Mouse (Mus musculus): Measurements from ENCODE around the gene Prune1. TPM values are rescaled to one million over a fixed set of nuclear protein-coding genes. Genes with fewer than 3 reads are reported as not detected.

Prune1 gene
- polyA plus RNA-seq, 1 experiment from 2014 or later = 20.3 TPM

GRCm38 (mm10) chr3:95315094-95315843 is 33.4 kb upstream of the Prune1 start:
- peaks cover 5% of the 10 kb centered on the region for H3K36me3 ChIP-seq (ENCODE audit: insufficient read depth, low read length)
- peak overlapping the region; percentile 83 for H3K4me3 ChIP-seq (replicated peaks; ENCODE audit: low read depth, low read length)
- peak overlapping the region; percentile 64 for H3K4me2 ChIP-seq (ENCODE audit: low read length)
- H3K9ac ChIP-seq (ENCODE audit: low read depth, low read length) = peak overlapping the region; percentile 98
- peaks cover 20% of the 10 kb centered on the region; the same call in 1 of the 2 replicates for H3K4me1 ChIP-seq (replicated peaks; ENCODE audit: insufficient read depth, low read length)
- peak overlapping the region; percentile 94 for H3K27ac ChIP-seq
- DNase-seq (ENCODE audit: low spot score) (peak; percentile 95), ATAC-seq (replicated peaks; ENCODE audit: low FRiP score, low read depth) (peak; percentile 88)
- TF ChIP-seq CTCF (IDR thresholded peaks at IDR 0.05; ENCODE audit: low read depth) = peak; percentile 56
- WGBS = under 1% methylated on average over 67 of the region's 71 CpGs
- H3K27me3 ChIP-seq (ENCODE audit: insufficient read depth, low read length) = no peaks in the 10 kb centered on the region
- H3K9me3 ChIP-seq (replicated peaks; ENCODE audit: low read length) = no peaks in the 10 kb centered on the region

- peak within 1 kb of the TSS; percentile 94 for H3K27ac ChIP-seq
- peaks cover 20% of the 10 kb centered on the region; the same call in 1 of the 2 replicates for H3K4me1 ChIP-seq (replicated peaks; ENCODE audit: insufficient read depth, low read length)
- H3K9me3 ChIP-seq (replicated peaks; ENCODE audit: low read length) = no peaks in the 10 kb centered on the region
- 4% methylated on average over 27 of the region's 27 CpGs for WGBS
- DNase-seq (ENCODE audit: low spot score) = peak; percentile 40
- no peaks in the 10 kb centered on the region for H3K27me3 ChIP-seq (ENCODE audit: insufficient read depth, low read length)
- peak within 1 kb of the TSS; percentile 83 for H3K4me3 ChIP-seq (replicated peaks; ENCODE audit: low read depth, low read length)
- H3K9ac ChIP-seq (ENCODE audit: low read depth, low read length) = peak within 1 kb of the TSS; percentile 98
- peak within 1 kb of the TSS; percentile 64 for H3K4me2 ChIP-seq (ENCODE audit: low read length)
- no peak; the same call in 1 of the 2 replicates for ATAC-seq (replicated peaks; ENCODE audit: low FRiP score, low read depth)
- no peaks in the 10 kb centered on the region for H3K36me3 ChIP-seq (ENCODE audit: insufficient read depth, low read length)
- TF ChIP-seq CTCF (IDR thresholded peaks at IDR 0.05; ENCODE audit: low read depth) = no peak
Observed at GRCm38 (mm10) chr3:95314486-95315093, 32.7 kb upstream of the Prune1 start, which contains the start of gene Cers2. Gene Cers2 (plus strand): TSS chr3:95314791.

- Histone ChIP-seq H3K36me3 (ENCODE audit: insufficient read depth, low read length) (no peaks in the 10 kb centered on the region), H3K27ac (no peak overlapping the region), H3K4me3 (replicated peaks; ENCODE audit: low read depth, low read length) (peak overlapping the region; percentile 83; the same call in 1 of the 2 replicates), H3K4me1 (replicated peaks; ENCODE audit: insufficient read depth, low read length) (peaks cover 20% of the 10 kb centered on the region; the same call in 1 of the 2 replicates), H3K9me3 (replicated peaks; ENCODE audit: low read length) (no peaks in the 10 kb centered on the region), H3K9ac (ENCODE audit: low read depth, low read length) (no peak overlapping the region), H3K27me3 (ENCODE audit: insufficient read depth, low read length) (no peaks in the 10 kb centered on the region), H3K4me2 (ENCODE audit: low read length) (peak overlapping the region; percentile 64; the same call in 1 of the 2 replicates)
- no peak for TF ChIP-seq CTCF (IDR thresholded peaks at IDR 0.05; ENCODE audit: low read depth)
- DNase-seq (ENCODE audit: low spot score) (no peak), ATAC-seq (replicated peaks; ENCODE audit: low FRiP score, low read depth) (no peak)
- WGBS = 65% methylated on average over 6 of the region's 6 CpGs
Observed at GRCm38 (mm10) chr3:95314075-95314474, 32.2 kb upstream of the Prune1 start.

GRCm38 (mm10) chr3:95313476-95313875 is 31.6 kb upstream of the Prune1 start:
- Histone ChIP-seq H3K4me1 (replicated peaks; ENCODE audit: insufficient read depth, low read length) (peaks cover 16% of the 10 kb centered on the region; the same call in 1 of the 2 replicates), H3K9me3 (replicated peaks; ENCODE audit: low read length) (no peaks in the 10 kb centered on the region), H3K9ac (ENCODE audit: low read depth, low read length) (no peak overlapping the region), H3K36me3 (ENCODE audit: insufficient read depth, low read length) (no peaks in the 10 kb centered on the region), H3K4me2 (ENCODE audit: low read length) (no peak overlapping the region), H3K27ac (no peak overlapping the region), H3K27me3 (ENCODE audit: insufficient read depth, low read length) (no peaks in the 10 kb centered on the region), H3K4me3 (replicated peaks; ENCODE audit: low read depth, low read length) (no peak overlapping the region)
- DNase-seq (ENCODE audit: low spot score) (no peak), ATAC-seq (replicated peaks; ENCODE audit: low FRiP score, low read depth) (no peak)
- no peak for TF ChIP-seq CTCF (IDR thresholded peaks at IDR 0.05; ENCODE audit: low read depth)
- WGBS = 49% methylated on average over 7 of the region's 7 CpGs

- Histone ChIP-seq H3K4me3 (replicated peaks; ENCODE audit: low read depth, low read length) (no peak overlapping the region), H3K9me3 (replicated peaks; ENCODE audit: low read length) (no peaks in the 10 kb centered on the region), H3K36me3 (ENCODE audit: insufficient read depth, low read length) (no peaks in the 10 kb centered on the region), H3K27ac (no peak overlapping the region), H3K4me1 (replicated peaks; ENCODE audit: insufficient read depth, low read length) (peaks cover 10% of the 10 kb centered on the region; the same call in 1 of the 2 replicates), H3K9ac (ENCODE audit: low read depth, low read length) (no peak overlapping the region), H3K27me3 (ENCODE audit: insufficient read depth, low read length) (no peaks in the 10 kb centered on the region), H3K4me2 (ENCODE audit: low read length) (no peak overlapping the region)
- WGBS = 70% methylated on average over 6 of the region's 6 CpGs
- ATAC-seq (replicated peaks; ENCODE audit: low FRiP score, low read depth) (no peak), DNase-seq (ENCODE audit: low spot score) (no peak)
- TF ChIP-seq CTCF (IDR thresholded peaks at IDR 0.05; ENCODE audit: low read depth) = no peak
Observed at GRCm38 (mm10) chr3:95312623-95313022, 30.7 kb upstream of the Prune1 start.

Measured in kidney, postnatal 0 days (tissue).